In the genomic region with DNA sequence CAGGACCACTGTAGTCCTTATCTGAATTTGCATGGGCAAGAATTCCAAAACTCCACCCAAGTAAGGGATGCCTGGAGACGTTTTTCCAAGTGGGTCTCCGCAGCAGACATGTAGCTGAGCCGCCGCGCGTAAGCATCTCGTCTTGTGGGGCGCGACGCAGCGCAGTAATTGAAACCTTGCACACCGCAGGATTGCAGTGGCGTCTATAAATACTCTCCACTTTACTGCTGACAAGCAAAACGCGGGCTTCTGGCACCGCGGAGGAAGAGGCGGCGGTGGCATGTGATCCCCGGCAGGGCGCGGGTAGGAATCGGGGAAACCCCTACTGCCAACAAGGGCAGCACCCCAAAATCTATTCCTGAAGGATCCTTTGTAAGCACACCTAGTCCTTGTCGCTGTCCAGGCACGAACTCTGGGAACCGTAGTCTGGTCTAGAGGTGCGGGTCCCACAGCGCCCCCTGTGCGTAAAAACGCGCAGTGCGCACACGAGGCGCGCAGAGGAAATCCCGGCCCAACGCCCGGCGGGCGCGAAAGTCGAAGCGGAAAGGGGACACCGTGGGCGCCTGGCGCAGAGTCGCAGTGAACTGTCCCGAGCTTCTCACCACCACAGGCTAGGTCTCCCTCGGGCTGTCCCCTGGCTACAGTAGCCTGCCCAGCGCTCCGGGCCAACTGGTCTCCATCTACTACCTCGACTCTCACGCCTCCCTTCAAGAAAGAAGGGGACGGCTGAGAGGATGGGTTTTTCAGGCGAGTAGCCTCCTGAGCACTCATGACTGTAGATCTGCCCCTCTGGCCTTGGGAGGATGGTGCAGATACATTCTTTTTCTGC, we compare ENCODE assay signal across 8 mouse cellular contexts.
A peak's percentile ranks its signal among the peaks of the same experiment; 100 is the strongest.
DNase-seq lines count a peak whose midpoint lies in the region; ATAC-seq and TF ChIP-seq lines count a peak whose summit lies in the region.

No protein-coding gene starts in this region.

- H3ac ChIP-seq in C2C12 (ENCODE audit: control insufficient read depth, insufficient read length, low read depth) = peak overlapping the region; percentile 68

- peak; percentile 41 to 57 for DNase-seq in adrenal gland, postnatal 4 days (ENCODE audit: low spot score in 2 of 2)
- peak; percentile 86 to 88 for DNase-seq in heart, postnatal 14 days
- DNase-seq in kidney, postnatal 36 days = peak; percentile 82 to 91
- peak; percentile 80 for DNase-seq in liver, postnatal 0 days

- peaks cover 32% of the 10 kb centered on the region for H3K4me1 ChIP-seq in forebrain, embryonic 15.5 days
- peaks cover 18% of the 10 kb centered on the region for H3K4me1 ChIP-seq in liver, postnatal 0 days (ENCODE audit: insufficient read depth)
- H3K4me1 ChIP-seq in neural tube, embryonic 12.5 days = peaks cover 17% of the 10 kb centered on the region
- H3K4me1 ChIP-seq in stomach, embryonic 16.5 days (ENCODE audit: control insufficient read depth, insufficient read depth, low read length) = peaks cover 4% of the 10 kb centered on the region; the same call in 1 of the 2 replicates

- no peaks in the 10 kb centered on the region for H3K36me3 ChIP-seq in C2C12 (ENCODE audit: control insufficient read depth, insufficient read depth)
- no peaks in the 10 kb centered on the region for H3K36me3 ChIP-seq in forebrain, embryonic 15.5 days
- no peaks in the 10 kb centered on the region for H3K36me3 ChIP-seq in liver, postnatal 0 days (replicated peaks; ENCODE audit: insufficient read depth, low read length)
- H3K36me3 ChIP-seq in neural tube, embryonic 12.5 days = no peaks in the 10 kb centered on the region
- no peaks in the 10 kb centered on the region for H3K36me3 ChIP-seq in stomach, embryonic 16.5 days (ENCODE audit: control insufficient read depth, insufficient read depth, low read length)

- no peaks in the 10 kb centered on the region for H3K9me3 ChIP-seq in forebrain, embryonic 15.5 days
- no peaks in the 10 kb centered on the region for H3K9me3 ChIP-seq in liver, postnatal 0 days (ENCODE audit: low read length)
- H3K9me3 ChIP-seq in neural tube, embryonic 12.5 days = no peaks in the 10 kb centered on the region
- no peaks in the 10 kb centered on the region for H3K9me3 ChIP-seq in stomach, embryonic 16.5 days (replicated peaks; ENCODE audit: control insufficient read depth, low read length)

- ATAC-seq in forebrain, embryonic 15.5 days (replicated peaks) = peak; percentile 78
- ATAC-seq in liver, postnatal 0 days = peak; percentile 76
- ATAC-seq in neural tube, embryonic 12.5 days (ENCODE audit: low FRiP score, low read depth) = peak; percentile 79
- ATAC-seq in stomach, embryonic 16.5 days (ENCODE audit: insufficient read depth, low FRiP score) = peak; percentile 68; the same call in 1 of the 2 replicates

- H3K4me3 ChIP-seq in C2C12 (ENCODE audit: insufficient read depth, poor library complexity, severe bottlenecking) = peak overlapping the region; percentile 21
- H3K4me3 ChIP-seq in forebrain, embryonic 15.5 days = peak overlapping the region; percentile 47
- peak overlapping the region; percentile 57 for H3K4me3 ChIP-seq in liver, postnatal 0 days (ENCODE audit: low read depth, low read length)
- peak overlapping the region; percentile 44 for H3K4me3 ChIP-seq in neural tube, embryonic 12.5 days
- peak overlapping the region; percentile 53 for H3K4me3 ChIP-seq in stomach, embryonic 16.5 days (replicated peaks; ENCODE audit: low read length)

- intact Hi-C loops in heart, postnatal 14 days (cut with DNase I) = loop anchor here (2.0 to 5.0 kb wide), 3 partner anchors 30 to 79 kb away; no protein-coding TSS in a partner anchor

- 1% methylated on average over 55 of the region's 55 CpGs for WGBS in forebrain, embryonic 15.5 days
- WGBS in liver, postnatal 0 days (ENCODE audit: insufficient replicate concordance) = 3% methylated on average over 55 of the region's 55 CpGs
- WGBS in neural tube, embryonic 12.5 days = 1% methylated on average over 55 of the region's 55 CpGs
- 1% methylated on average over 55 of the region's 55 CpGs for WGBS in stomach, embryonic 16.5 days

- H3K27ac ChIP-seq in forebrain, embryonic 15.5 days (replicated peaks) = peak overlapping the region; percentile 29
- H3K27ac ChIP-seq in liver, postnatal 0 days (ENCODE audit: low read depth) = 0 out of 2 replicates have a peak overlapping the region, but pooled peaks have one; percentile 5
- no peak overlapping the region for H3K27ac ChIP-seq in neural tube, embryonic 12.5 days
- H3K27ac ChIP-seq in stomach, embryonic 16.5 days (ENCODE audit: low read length) = peak overlapping the region; percentile 65

- no peaks in the 10 kb centered on the region for H3K79me2 ChIP-seq in C2C12 (ENCODE audit: control insufficient read depth, insufficient read depth)

- H3K4me2 ChIP-seq in forebrain, embryonic 15.5 days (replicated peaks) = peak overlapping the region; percentile 66
- peak overlapping the region; percentile 89 for H3K4me2 ChIP-seq in liver, postnatal 0 days (ENCODE audit: low read depth, low read length)
- H3K4me2 ChIP-seq in neural tube, embryonic 12.5 days (replicated peaks) = peak overlapping the region; percentile 81
- H3K4me2 ChIP-seq in stomach, embryonic 16.5 days (ENCODE audit: low read depth, low read length) = peak overlapping the region; percentile 85

- TF ChIP-seq EP300 in liver, postnatal 0 days (IDR thresholded peaks at IDR 0.05; ENCODE audit: low read depth) = no peak

- no peaks in the 10 kb centered on the region for H3K27me3 ChIP-seq in C2C12 (ENCODE audit: control insufficient read depth, insufficient read depth, insufficient read length)
- peaks cover 6% of the 10 kb centered on the region; the same call in 1 of the 2 replicates for H3K27me3 ChIP-seq in forebrain, embryonic 15.5 days
- 0 out of 2 replicates have a peak, but pooled peaks cover 8% of the 10 kb centered on the region for H3K27me3 ChIP-seq in liver, postnatal 0 days (ENCODE audit: insufficient read depth, low read length)
- peaks cover 13% of the 10 kb centered on the region for H3K27me3 ChIP-seq in neural tube, embryonic 12.5 days (replicated peaks)
- 0 out of 2 replicates have a peak, but pooled peaks cover 3% of the 10 kb centered on the region for H3K27me3 ChIP-seq in stomach, embryonic 16.5 days (ENCODE audit: control insufficient read depth, insufficient read depth, low read length)

- H3K9ac ChIP-seq in forebrain, embryonic 15.5 days (replicated peaks) = peak overlapping the region; percentile 44
- peak overlapping the region; percentile 63; the same call in 1 of the 2 replicates for H3K9ac ChIP-seq in liver, postnatal 0 days (replicated peaks)
- peak overlapping the region; percentile 53 for H3K9ac ChIP-seq in neural tube, embryonic 12.5 days
- H3K9ac ChIP-seq in stomach, embryonic 16.5 days (ENCODE audit: low read length) = peak overlapping the region; percentile 66

- TF ChIP-seq CTCF in C2C12 (IDR thresholded peaks at IDR 0.05; ENCODE audit: control insufficient read depth, insufficient read depth, insufficient read length) = peak; percentile 81
- peak; percentile 84 for TF ChIP-seq CTCF in liver, postnatal 0 days (IDR thresholded peaks at IDR 0.05; ENCODE audit: low read depth)

- H3K79me3 ChIP-seq in C2C12 (ENCODE audit: low read depth) = no peaks in the 10 kb centered on the region

TF ChIP-seq in C2C12, 6 proteins besides CTCF, POLR2A, EP300 and RAD21:
- TF ChIP-seq FOSL1 (IDR thresholded peaks at IDR 0.05; ENCODE audit: insufficient read depth, low read length, poor library complexity, severe bottlenecking) = no peak
- TF ChIP-seq MAX (IDR thresholded peaks at IDR 0.05) = no peak
- no peak for TF ChIP-seq USF1 (IDR thresholded peaks at IDR 0.05; ENCODE audit: low read depth)
- no peak for TF ChIP-seq CEBPB (IDR thresholded peaks at IDR 0.05; ENCODE audit: low read depth)
- TF ChIP-seq MYOG (IDR thresholded peaks at IDR 0.05; ENCODE audit: control insufficient read depth, extremely low read depth, insufficient read length) = no peak
- no peak for TF ChIP-seq MYOD1 (IDR thresholded peaks at IDR 0.05; ENCODE audit: control insufficient read depth, insufficient read length, low read depth)
